In genomic region chr11:18754732-18755525, GRCm38 (mm10) we compare ENCODE assay signal across 9 mouse cellular contexts.
A peak's percentile ranks its signal among the peaks of the same experiment; 100 is the strongest.
DNase-seq lines count a peak whose midpoint lies in the region; ATAC-seq and TF ChIP-seq lines count a peak whose summit lies in the region.
"Had no signal": no experiment of that assay in that cellular context is flagged by ENCODE, and none has a peak within 500 bp of the region (broad histone marks: within the 10 kb centered on the region; RNA-seq: fewer than 3 reads in every experiment).

No protein-coding gene starts in this region.

- no peaks in the 10 kb centered on the region for H3K27me3 ChIP-seq in heart, embryonic 16.5 days (ENCODE audit: control insufficient read depth, insufficient read depth, low read length)
- H3K27me3 ChIP-seq in heart, adult 2 months (ENCODE audit: control insufficient read depth, insufficient read depth, low read length), result no peaks in the 10 kb centered on the region
- H3K27me3 ChIP-seq in hindbrain, embryonic 12.5 days, result no peaks in the 10 kb centered on the region
- H3K27me3 ChIP-seq in midbrain, postnatal 0 days (ENCODE audit: insufficient read depth, low read length), result no peaks in the 10 kb centered on the region

- no peaks in the 10 kb centered on the region for H3K9me3 ChIP-seq in heart, embryonic 16.5 days (replicated peaks; ENCODE audit: control insufficient read depth, low read length)
- H3K9me3 ChIP-seq in hindbrain, embryonic 12.5 days (replicated peaks), result no peaks in the 10 kb centered on the region
- no peaks in the 10 kb centered on the region for H3K9me3 ChIP-seq in midbrain, postnatal 0 days (ENCODE audit: low read length)
- H3K9me3 ChIP-seq: embryonic facial prominence, embryonic 13.5 days had no signal

- H3K4me3 ChIP-seq in heart, embryonic 16.5 days (ENCODE audit: low read length), result peak overlapping the region; percentile 4; the same call in 1 of the 2 replicates
- H3K4me3 ChIP-seq in heart, adult 2 months, result no peak overlapping the region
- H3K4me3 ChIP-seq in hindbrain, embryonic 12.5 days, result no peak overlapping the region
- H3K4me3 ChIP-seq in midbrain, postnatal 0 days (ENCODE audit: low read depth, low read length), result no peak overlapping the region
- H3K4me3 ChIP-seq: embryonic facial prominence, embryonic 13.5 days had no signal

- H3K27ac ChIP-seq in heart, embryonic 16.5 days (ENCODE audit: low read length), result no peak overlapping the region
- no peak overlapping the region for H3K27ac ChIP-seq in heart, adult 2 months
- peak overlapping the region; percentile 45 for H3K27ac ChIP-seq in hindbrain, embryonic 12.5 days
- no peak overlapping the region for H3K27ac ChIP-seq in midbrain, postnatal 0 days (ENCODE audit: low read depth, low read length)
- H3K27ac ChIP-seq: embryonic facial prominence, embryonic 13.5 days had no signal

- peaks cover 5% of the 10 kb centered on the region; the same call in 1 of the 2 replicates for H3K4me1 ChIP-seq in heart, embryonic 16.5 days (ENCODE audit: control insufficient read depth, insufficient read depth, low read length)
- no peaks in the 10 kb centered on the region for H3K4me1 ChIP-seq in heart, adult 2 months (ENCODE audit: control insufficient read depth, insufficient read depth, low read length)
- H3K4me1 ChIP-seq in hindbrain, embryonic 12.5 days, result peaks cover 33% of the 10 kb centered on the region
- no peaks in the 10 kb centered on the region for H3K4me1 ChIP-seq in midbrain, postnatal 0 days (ENCODE audit: insufficient read depth, low read length)

- TF ChIP-seq EP300 in heart, adult 2 months (IDR thresholded peaks at IDR 0.05; ENCODE audit: insufficient read depth, low read depth, low read length), result no peak

- H3K4me2 ChIP-seq in heart, embryonic 16.5 days (ENCODE audit: low read depth, low read length), result peak overlapping the region; percentile 22
- peak overlapping the region; percentile 9 for H3K4me2 ChIP-seq in hindbrain, embryonic 12.5 days (replicated peaks)
- H3K4me2 ChIP-seq in midbrain, postnatal 0 days (ENCODE audit: low read depth, low read length, poor library complexity, severe bottlenecking), result peak overlapping the region; percentile 18; the same call in 1 of the 2 replicates
- H3K4me2 ChIP-seq: embryonic facial prominence, embryonic 13.5 days had no signal

- intact Hi-C loops in heart, adult 2 months (cut with DNase I), result no loop called here

- DNase-seq in heart, adult 2 months, result no peak
- peak; percentile 76 to 79 for DNase-seq in cerebellum, postnatal 10 days
- DNase-seq in midbrain, postnatal 0 days (ENCODE audit: low spot score), result peak; percentile 45
- DNase-seq in urinary bladder, postnatal 25 days (ENCODE audit: low spot score), result no peak
- DNase-seq in right cerebral cortex, adult 18-20 months, result no peak
- DNase-seq: lung, postnatal 4 days had no signal

- no peak for ATAC-seq in heart, embryonic 16.5 days (replicated peaks; ENCODE audit: extremely low read depth, insufficient read depth, low FRiP score)
- no peak for ATAC-seq in hindbrain, embryonic 12.5 days (ENCODE audit: low FRiP score)
- no peak for ATAC-seq in midbrain, postnatal 0 days (ENCODE audit: low FRiP score)

- no peak for TF ChIP-seq POLR2A in heart, adult 2 months (IDR thresholded peaks at IDR 0.05; ENCODE audit: insufficient read depth, low read depth, low read length)

- TF ChIP-seq CTCF in heart, adult 2 months (IDR thresholded peaks at IDR 0.05), result no peak
- TF ChIP-seq CTCF in midbrain, postnatal 0 days (IDR thresholded peaks at IDR 0.05), result no peak

- no peaks in the 10 kb centered on the region for H3K36me3 ChIP-seq in heart, embryonic 16.5 days (ENCODE audit: control insufficient read depth, insufficient read depth)
- no peaks in the 10 kb centered on the region for H3K36me3 ChIP-seq in heart, adult 2 months (ENCODE audit: control insufficient read depth, insufficient read depth, low read length)
- H3K36me3 ChIP-seq in hindbrain, embryonic 12.5 days, result no peaks in the 10 kb centered on the region
- no peaks in the 10 kb centered on the region for H3K36me3 ChIP-seq in midbrain, postnatal 0 days (ENCODE audit: insufficient read depth, low read length)
- H3K36me3 ChIP-seq: embryonic facial prominence, embryonic 13.5 days had no signal

- 53% methylated on average over 9 of the region's 9 CpGs for WGBS in heart, embryonic 16.5 days
- WGBS in heart, adult 2 months, result 63% methylated on average over 9 of the region's 9 CpGs
- WGBS in hindbrain, embryonic 12.5 days, result 36% methylated on average over 9 of the region's 9 CpGs
- WGBS in midbrain, postnatal 0 days, result 45% methylated on average over 9 of the region's 9 CpGs

- H3K9ac ChIP-seq in heart, embryonic 16.5 days (ENCODE audit: low read length), result no peak overlapping the region
- no peak overlapping the region for H3K9ac ChIP-seq in heart, adult 2 months (ENCODE audit: low read depth, low read length)
- H3K9ac ChIP-seq in hindbrain, embryonic 12.5 days, result no peak overlapping the region
- H3K9ac ChIP-seq in midbrain, postnatal 0 days (replicated peaks; ENCODE audit: low read length, poor library complexity, severe bottlenecking), result no peak overlapping the region
- H3K9ac ChIP-seq: embryonic facial prominence, embryonic 13.5 days had no signal

- H3K79me2 ChIP-seq in heart, adult 2 months (replicated peaks; ENCODE audit: control insufficient read depth, insufficient read depth, low read length), result no peaks in the 10 kb centered on the region

Comparison
In these comparisons a context has a peak if more than half of its experiments do, and no peak if none do; other contexts are left out.
1. DNase-seq: peak in cerebellum, postnatal 10 days (2 of 2) and midbrain, postnatal 0 days (single experiment); none in heart, adult 2 months (0 of 2), urinary bladder, postnatal 25 days (single experiment) and right cerebral cortex, adult 18-20 months (single experiment).
2. Peak in every context shown above with its lines, with median percentiles within 50 percentile points of each other: H3K4me2 ChIP-seq.